Mouse (Mus musculus): ENCODE measurements around the gene Tef.

Gene Tef

GRCm38 (mm10) chr15:81851375-81851774 lies 49.2 kb downstream of the Tef start:
- DNase-seq: no peak

- DNase-seq: no peak
Measured at GRCm38 (mm10) chr15:81852411-81853000, 50.3 kb downstream of the Tef start.

- DNase-seq: peak; percentile 46 to 67
Measured at GRCm38 (mm10) chr15:81853081-81853480, 50.9 kb downstream of the Tef start.

- DNase-seq: peak; percentile 91 to 94
Measured at GRCm38 (mm10) chr15:81856030-81856790, 54.0 kb downstream of the Tef start.

GRCm38 (mm10) chr15:81856938-81857723 lies 54.9 kb downstream of the Tef start:
- peak in 1 of 2 experiments; percentile 37 for DNase-seq

DNA sequence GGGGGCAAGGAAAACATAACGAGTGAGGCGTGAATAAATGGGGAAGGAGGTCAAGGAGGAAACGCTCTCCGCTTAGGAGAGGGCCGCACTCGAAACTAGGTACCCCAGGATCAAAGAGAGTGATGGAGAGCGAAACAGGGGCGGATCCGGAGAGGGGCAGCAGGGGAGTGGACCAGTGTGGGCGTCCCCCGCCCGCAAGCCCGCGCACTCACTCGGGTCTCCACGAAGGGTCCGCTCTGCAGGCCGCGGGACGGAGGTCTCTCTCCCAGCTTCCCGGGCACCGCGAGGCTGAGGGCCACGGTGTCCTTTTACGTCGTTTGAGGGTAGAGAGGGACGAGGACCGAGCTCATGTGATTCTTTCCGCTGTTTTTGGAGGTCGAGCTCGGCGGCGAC lies 55.5 kb downstream of the Tef start:
- DNase-seq: no peak

- DNase-seq: peak; percentile 95
Measured at GRCm38 (mm10) chr15:81858138-81858516, 55.9 kb downstream of the Tef start.

DNA sequence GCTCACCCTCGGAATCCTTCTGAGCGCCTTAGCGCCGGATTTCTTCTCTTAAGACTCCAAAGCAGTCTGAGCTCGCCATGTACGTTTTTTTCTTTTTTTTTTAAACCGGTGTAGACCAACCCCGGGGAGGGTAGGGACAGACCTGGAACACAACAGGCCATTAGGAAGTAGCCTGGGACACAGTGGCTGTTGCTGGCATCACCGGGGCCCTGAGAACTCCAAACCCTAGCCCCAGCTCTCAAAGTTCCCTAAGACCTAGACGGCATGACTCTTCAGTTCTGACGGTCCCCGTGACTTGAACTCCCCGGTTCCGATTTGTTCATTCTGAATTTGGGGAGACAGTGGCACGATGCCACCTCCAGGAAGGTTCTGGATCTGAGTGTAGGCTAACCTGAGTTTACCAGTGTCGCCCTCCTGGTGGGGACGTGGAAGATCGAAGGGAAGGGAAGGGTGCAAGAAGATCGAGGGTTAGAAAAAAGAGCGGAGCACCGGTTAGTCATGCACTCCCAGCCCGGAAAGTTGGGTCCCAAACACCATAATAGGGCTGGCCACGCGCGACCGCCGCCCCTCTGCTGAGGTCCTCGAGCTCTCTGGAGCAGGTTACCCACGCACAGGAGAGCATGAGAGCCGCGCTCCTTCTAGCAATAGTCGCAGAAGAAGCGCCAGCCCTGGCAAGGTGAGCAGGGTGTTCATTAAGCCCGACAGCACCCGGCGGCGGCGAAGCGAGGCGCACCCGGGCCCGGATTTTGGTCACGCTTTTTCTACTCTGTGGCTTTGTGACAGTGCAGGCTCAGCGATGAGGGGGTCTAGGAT lies 56.5 kb downstream of the Tef start, which contains the start of gene Tob2:
TSS of gene Tob2 (minus strand) at position 280 of the 813 bp plus-strand sequence.
- peak; percentile 64 to 81 for DNase-seq

- peak; percentile 84 to 96 for DNase-seq
Measured at GRCm38 (mm10) chr15:81859330-81860255, 57.4 kb downstream of the Tef start.

GRCm38 (mm10) chr15:81860471-81861135 lies 58.4 kb downstream of the Tef start:
- DNase-seq: peak in 1 of 2 experiments; percentile 28

DNA sequence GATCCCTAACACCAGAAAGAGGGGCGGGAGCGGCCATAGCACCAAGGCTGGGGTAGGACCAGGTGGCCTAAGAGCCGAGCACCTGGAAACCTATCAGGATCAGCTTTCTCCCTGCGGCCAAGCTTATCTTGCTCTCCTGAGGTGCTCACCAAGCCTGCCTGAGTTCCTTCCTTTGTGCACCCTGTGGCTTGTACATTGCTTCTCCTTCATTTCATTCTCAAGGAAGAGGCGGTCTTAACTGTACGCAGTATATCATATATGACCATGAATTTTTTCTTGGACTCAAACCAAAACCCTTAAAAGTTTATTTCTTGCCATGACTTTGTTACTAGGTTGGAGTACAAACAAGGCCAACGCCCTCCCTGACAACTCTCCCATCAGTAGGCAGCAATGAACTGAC lies 62.0 kb downstream of the Tef start:
- DNase-seq: no peak

GRCm38 (mm10) chr15:81869985-81870384 lies 67.8 kb downstream of the Tef start:
- DNase-seq: no peak

GRCm38 (mm10) chr15:81871604-81872261 lies 69.5 kb downstream of the Tef start, which contains the start of gene Phf5a:
Gene Phf5a (minus strand): TSS chr15:81871911.
- DNase-seq: peak; percentile 92

DNA sequence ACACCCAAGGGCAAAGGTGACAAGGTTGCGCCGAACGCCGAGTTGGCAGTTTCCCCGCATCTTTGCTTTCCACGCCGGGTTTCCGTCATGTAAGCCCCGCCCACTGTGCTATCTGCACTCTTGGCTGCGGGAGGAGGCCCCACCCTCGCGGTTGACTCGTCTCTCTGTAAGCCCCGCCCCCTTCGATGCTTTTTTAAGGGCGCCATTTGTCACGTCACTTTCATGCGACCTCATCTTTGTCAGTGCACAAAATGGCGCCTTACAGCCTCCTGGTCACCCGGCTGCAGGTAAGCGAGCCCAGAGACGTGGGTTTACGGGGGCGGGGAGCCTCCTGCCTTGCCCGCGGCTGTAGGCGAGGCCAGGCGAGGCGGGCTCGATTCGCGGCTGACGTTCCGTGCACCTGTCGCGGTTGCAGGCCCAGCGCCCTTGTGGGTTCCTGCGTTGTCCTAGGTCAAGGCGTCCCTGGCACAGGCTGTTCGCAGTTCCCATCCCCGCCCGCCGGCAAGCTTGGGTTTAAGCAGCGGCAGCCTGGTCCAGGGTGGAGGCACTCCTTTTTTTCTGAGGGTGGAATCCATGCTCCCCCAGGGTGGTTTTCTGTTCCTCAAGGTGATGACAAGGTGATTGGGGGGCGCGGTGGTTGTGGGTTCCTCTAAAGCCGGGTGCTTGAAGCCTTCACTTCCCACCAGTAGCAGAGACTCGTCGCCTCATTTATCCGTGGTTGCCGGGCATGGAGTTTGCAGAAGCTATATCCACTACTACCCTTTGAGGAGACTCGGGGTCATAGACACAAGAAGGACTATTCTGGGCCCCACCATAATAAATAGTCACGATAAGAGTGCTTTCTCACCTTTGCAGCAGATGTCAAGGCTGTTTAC lies 70.3 kb downstream of the Tef start, which contains the start of gene Aco2:
TSS of gene Aco2 (plus strand) at position 48 of the 875 bp plus-strand sequence.
- peak; percentile 100 for DNase-seq
